Mouse (Mus musculus) neural tube, embryonic 14.5 days (tissue): ENCODE measurements at regions not wholly inside any gene's neighbourhood (a gene's known extent, or its start where the extent isn't known, plus 50 kb on each side); places are given as distances from the start of the nearest gene placed in this dataset.

Experiments used
- ATAC-seq: fragments of 200-750 bp; cut with Nextera tagmentation; 2 replicates; pipeline ENCODE4 v1.8.0; 2017; ENCODE audit warnings: low read depth, mild to moderate bottlenecking, moderate TSS enrichment, moderate library complexity
- H3K27ac ChIP-seq: fragments of 300-500 bp; sonication (generic); 2 replicates; pipeline ENCODE4 v1.5.1; 2014; ENCODE audit warnings: low read depth, mild to moderate bottlenecking, control low read depth, low read length, moderate library complexity, mixed read lengths
- H3K27me3 ChIP-seq: fragments of 300-500 bp; sonication (generic); 2 replicates; pipeline ENCODE4 v1.6.1; 2014; ENCODE audit warnings: low read length; ENCODE audit not compliant: control insufficient read depth, insufficient read depth
- H3K36me3 ChIP-seq: fragments of 300-500 bp; sonication (generic); 2 replicates; pipeline ENCODE4 v1.6.1; 2014; ENCODE audit warnings: low read length, mixed read lengths; ENCODE audit not compliant: control insufficient read depth, insufficient read depth
- H3K4me1 ChIP-seq: fragments of 300-500 bp; sonication (generic); 2 replicates; pipeline ENCODE4 v1.6.1; 2014; ENCODE audit warnings: low read length; ENCODE audit not compliant: control insufficient read depth, insufficient read depth
- H3K4me2 ChIP-seq: fragments of 300-500 bp; sonication (generic); 2 replicates; pipeline ENCODE4 v1.6.1; 2014; ENCODE audit warnings: mild to moderate bottlenecking, low read depth, low read length, control low read depth
- H3K4me3 ChIP-seq: fragments of 300-500 bp; sonication (generic); 2 replicates; pipeline ENCODE4 v1.5.1; 2014; ENCODE audit warnings: low read depth, low read length, control low read depth, mixed read lengths
- H3K9ac ChIP-seq: fragments of 300-500 bp; sonication (generic); replicated peaks from 2 replicates; pipeline ENCODE4 v1.6.1; 2014; ENCODE audit warnings: low read depth, mild to moderate bottlenecking, control low read depth, low read length, mixed read lengths
- H3K9me3 ChIP-seq: fragments of 300-500 bp; sonication (generic); 2 replicates; pipeline ENCODE4 v1.6.1; 2016; ENCODE audit warnings: low read length; ENCODE audit not compliant: control insufficient read depth
- WGBS: fragments of 180-500 bp; shearing (Covaris S2); extraction: QIAGEN DNeasy Blood & Tissue Kit; methylation state at CpG from one replicate; pipeline ENCODE4 v1.1.7; 2014; 5-methylcytosine and 5-hydroxymethylcytosine counted together

GRCm38 (mm10) chrX:12375796-12376195, 211.8 kb upstream of the Atp6ap2 start:
- Histone ChIP-seq H3K9me3 (no peaks in the 10 kb centered on the region), H3K27me3 (no peaks in the 10 kb centered on the region), H3K4me3 (no peak overlapping the region), H3K4me1 (no peaks in the 10 kb centered on the region), H3K4me2 (no peak overlapping the region), H3K36me3 (no peaks in the 10 kb centered on the region), H3K27ac (no peak overlapping the region), H3K9ac (no peak overlapping the region)
- WGBS, result 85% methylated on average over 1 of the region's 1 CpGs
- ATAC-seq, result no peak

- Histone ChIP-seq H3K27me3 (no peaks in the 10 kb centered on the region), H3K9ac (no peak overlapping the region), H3K4me1 (no peaks in the 10 kb centered on the region), H3K36me3 (no peaks in the 10 kb centered on the region), H3K27ac (no peak overlapping the region), H3K9me3 (no peaks in the 10 kb centered on the region), H3K4me3 (no peak overlapping the region), H3K4me2 (no peak overlapping the region)
- WGBS, result 77% methylated on average over 6 of the region's 6 CpGs
- no peak for ATAC-seq
Observed at GRCm38 (mm10) chrX:12376238-12376980, 211.2 kb upstream of the Atp6ap2 start.

DNA sequence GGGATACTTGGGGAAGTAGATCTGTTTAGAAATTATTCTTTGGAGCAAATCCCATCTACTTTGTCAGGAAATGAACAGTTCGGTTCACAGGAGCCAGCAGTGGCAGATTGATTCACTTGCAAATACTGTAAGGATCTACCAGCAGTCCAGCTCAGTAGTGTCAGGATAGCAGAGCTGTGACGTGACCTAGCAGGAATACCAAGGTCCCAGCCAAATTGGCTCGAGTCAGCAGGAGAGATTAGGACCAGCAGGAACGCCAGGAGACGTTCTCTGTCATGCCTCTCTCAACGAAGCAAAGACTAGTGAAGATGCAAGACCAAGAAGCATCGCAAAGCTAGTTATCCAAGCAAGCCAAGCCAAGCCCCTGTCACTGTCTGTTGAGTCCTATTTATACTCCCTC, 210.2 kb upstream of the Atp6ap2 start:
- WGBS, result 89% methylated on average over 7 of the region's 7 CpGs
- ATAC-seq, result no peak
- Histone ChIP-seq H3K4me3 (no peak overlapping the region), H3K4me1 (no peaks in the 10 kb centered on the region), H3K27ac (no peak overlapping the region), H3K9me3 (no peaks in the 10 kb centered on the region), H3K27me3 (no peaks in the 10 kb centered on the region), H3K36me3 (no peaks in the 10 kb centered on the region), H3K4me2 (no peak overlapping the region), H3K9ac (no peak overlapping the region)

GRCm38 (mm10) chrX:12392145-12392825, 195.3 kb upstream of the Atp6ap2 start:
- Histone ChIP-seq H3K36me3 (no peaks in the 10 kb centered on the region), H3K4me3 (no peak overlapping the region), H3K27me3 (no peaks in the 10 kb centered on the region), H3K4me1 (no peaks in the 10 kb centered on the region), H3K9me3 (no peaks in the 10 kb centered on the region), H3K27ac (no peak overlapping the region), H3K9ac (no peak overlapping the region), H3K4me2 (no peak overlapping the region)
- WGBS, result 86% methylated on average over 7 of the region's 7 CpGs
- ATAC-seq, result no peak

- WGBS, result 55% methylated on average over 3 of the region's 3 CpGs
- Histone ChIP-seq H3K27ac (no peak overlapping the region), H3K9ac (no peak overlapping the region), H3K9me3 (no peaks in the 10 kb centered on the region), H3K4me3 (no peak overlapping the region), H3K4me2 (no peak overlapping the region), H3K36me3 (no peaks in the 10 kb centered on the region), H3K4me1 (no peaks in the 10 kb centered on the region), H3K27me3 (no peaks in the 10 kb centered on the region)
- no peak for ATAC-seq
Observed at GRCm38 (mm10) chrX:12409319-12409718, 178.3 kb upstream of the Atp6ap2 start.

GRCm38 (mm10) chrX:12425566-12425965, 162.0 kb upstream of the Atp6ap2 start:
- H3K27me3 ChIP-seq, result no peaks in the 10 kb centered on the region
- H3K36me3 ChIP-seq, result no peaks in the 10 kb centered on the region
- no peaks in the 10 kb centered on the region for H3K4me1 ChIP-seq
- H3K9me3 ChIP-seq, result no peaks in the 10 kb centered on the region
- no peak overlapping the region for H3K4me2 ChIP-seq
- no peak overlapping the region for H3K4me3 ChIP-seq
- ATAC-seq, result no peak
- H3K9ac ChIP-seq, result no peak overlapping the region
- H3K27ac ChIP-seq, result no peak overlapping the region
- WGBS, result 82% methylated on average over 6 of the region's 6 CpGs

DNA sequence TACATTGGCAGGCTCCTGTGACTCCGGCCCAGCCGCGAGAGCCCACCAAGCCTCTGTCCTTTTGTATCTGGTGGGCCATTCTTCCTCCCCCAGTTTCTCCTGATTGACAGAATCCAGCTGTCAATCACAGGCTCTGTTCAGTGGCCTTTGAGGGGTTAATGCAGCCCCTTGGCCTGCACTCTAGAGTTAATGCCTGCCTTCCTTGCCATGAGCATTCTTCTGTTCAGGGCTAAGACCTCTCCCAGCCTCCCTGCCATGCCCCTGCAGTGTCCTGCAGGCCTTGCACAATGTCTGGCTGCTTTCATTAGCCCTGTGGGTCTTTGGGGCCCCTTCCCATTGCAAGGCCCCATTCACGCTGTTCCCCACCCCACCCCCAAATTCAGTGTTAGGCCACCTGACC, 160.9 kb upstream of the Atp6ap2 start:
- Histone ChIP-seq H3K9ac (no peak overlapping the region), H3K4me2 (no peak overlapping the region), H3K36me3 (no peaks in the 10 kb centered on the region), H3K4me1 (no peaks in the 10 kb centered on the region), H3K27me3 (no peaks in the 10 kb centered on the region), H3K27ac (no peak overlapping the region), H3K4me3 (no peak overlapping the region), H3K9me3 (no peaks in the 10 kb centered on the region)
- WGBS, result 59% methylated on average over 4 of the region's 4 CpGs
- ATAC-seq, result no peak

DNA sequence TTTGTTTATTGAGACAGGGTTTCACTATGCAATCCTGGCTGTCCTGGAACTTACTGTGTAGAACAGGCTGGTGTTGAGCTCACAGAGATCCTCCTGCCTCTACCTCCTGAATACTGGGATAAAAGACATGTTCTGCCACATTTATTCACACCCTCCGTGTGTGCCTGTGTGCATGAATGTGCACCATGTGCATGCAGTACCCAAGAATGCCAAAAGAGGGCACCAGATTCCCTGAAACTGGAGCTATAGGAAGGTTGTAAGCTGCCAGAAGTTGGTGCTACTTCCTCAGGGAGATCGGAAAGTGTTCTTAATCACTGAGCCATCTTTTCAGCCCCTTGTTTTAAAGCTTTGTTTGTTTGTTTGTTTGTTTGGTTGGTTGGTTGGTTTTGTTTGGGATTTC, 155.3 kb upstream of the Atp6ap2 start:
- H3K36me3 ChIP-seq, result no peaks in the 10 kb centered on the region
- H3K9ac ChIP-seq, result no peak overlapping the region
- H3K27me3 ChIP-seq, result no peaks in the 10 kb centered on the region
- no peaks in the 10 kb centered on the region for H3K9me3 ChIP-seq
- no peak for ATAC-seq
- no peak overlapping the region for H3K27ac ChIP-seq
- 89% methylated on average over 2 of the region's 2 CpGs for WGBS
- no peak overlapping the region for H3K4me2 ChIP-seq
- H3K4me1 ChIP-seq, result no peaks in the 10 kb centered on the region
- H3K4me3 ChIP-seq, result no peak overlapping the region

- Histone ChIP-seq H3K4me1 (no peaks in the 10 kb centered on the region), H3K36me3 (no peaks in the 10 kb centered on the region), H3K4me3 (no peak overlapping the region), H3K9me3 (no peaks in the 10 kb centered on the region), H3K9ac (no peak overlapping the region), H3K27ac (no peak overlapping the region), H3K27me3 (no peaks in the 10 kb centered on the region), H3K4me2 (no peak overlapping the region)
- 71% methylated on average over 8 of the region's 8 CpGs for WGBS
- ATAC-seq, result no peak
Observed at GRCm38 (mm10) chrX:12435656-12436055, 151.9 kb upstream of the Atp6ap2 start.
